Mouse (Mus musculus) forebrain, embryonic 11.5 days (tissue): ENCODE data around the gene Reep1. TPM values are rescaled to one million over a fixed set of nuclear protein-coding genes. Genes with fewer than 3 reads are reported as not detected.
A peak's percentile ranks its signal among the peaks of the same experiment; 100 is the strongest.

ENCODE experiments used
- ATAC-seq: fragments of 200-750 bp; cut with Nextera tagmentation; replicated peaks from 2 replicates; pipeline ENCODE4 v1.8.0; 2017; ENCODE audit warnings: moderate TSS enrichment; ENCODE audit not compliant: low FRiP score
- DNase-seq: peaks from one replicate; pipeline ENCODE4 v3.0.0-alpha.2; 2017; ENCODE audit warnings: low spot score
- H3K27ac ChIP-seq: fragments of 300-500 bp; sonication (generic); 2 replicates; pipeline ENCODE4 v1.5.1; 2014; ENCODE audit warnings: low read depth, low read length
- H3K27me3 ChIP-seq: fragments of 300-500 bp; sonication (generic); 2 replicates; pipeline ENCODE4 v1.6.1; 2014; ENCODE audit warnings: mild to moderate bottlenecking, low read length, mixed read lengths; ENCODE audit not compliant: control insufficient read depth, insufficient read depth
- H3K36me3 ChIP-seq: fragments of 300-500 bp; sonication (generic); 2 replicates; pipeline ENCODE4 v1.6.1; 2014; ENCODE audit warnings: mild to moderate bottlenecking, low read length, moderate library complexity, mixed read lengths; ENCODE audit not compliant: control insufficient read depth, insufficient read depth
- H3K4me1 ChIP-seq: fragments of 300-500 bp; sonication (generic); replicated peaks from 2 replicates; pipeline ENCODE4 v1.6.1; 2014; ENCODE audit warnings: low read length, mixed read lengths; ENCODE audit not compliant: control insufficient read depth, insufficient read depth
- H3K4me2 ChIP-seq: fragments of 300-500 bp; sonication (generic); 2 replicates; pipeline ENCODE4 v1.6.1; 2014; ENCODE audit warnings: low read depth, mild to moderate bottlenecking, low read length, moderate library complexity, mixed read lengths; ENCODE audit not compliant: severe bottlenecking
- H3K4me3 ChIP-seq: fragments of 300-500 bp; sonication (generic); 2 replicates; pipeline ENCODE4 v1.5.1; 2014; ENCODE audit warnings: low read depth, low read length
- H3K9ac ChIP-seq: fragments of 300-500 bp; sonication (generic); 2 replicates; pipeline ENCODE4 v1.6.1; 2014; ENCODE audit warnings: low read length
- H3K9me3 ChIP-seq: fragments of 300-500 bp; sonication (generic); 2 replicates; pipeline ENCODE4 v1.6.1; 2016; ENCODE audit warnings: low read length, mixed read lengths; ENCODE audit not compliant: control insufficient read depth
- WGBS: fragments of 180-500 bp; shearing (Covaris S2); extraction: QIAGEN DNeasy Blood & Tissue Kit; methylation state at CpG from one replicate; pipeline ENCODE4 v1.1.7; 2014; 5-methylcytosine and 5-hydroxymethylcytosine counted together
- polyA plus RNA-seq: library from polyadenylated mRNA; unstranded; fragments of >200 nt; fragmentation: Nextera tagmentation; extraction: Ambion mirVana; gene quantifications from 2 replicates; pipeline ENCODE4 v1.2.1, GENCODE M21; 2014

Reep1 gene
- polyA plus RNA-seq, 1 experiment from 2014 or later: 44.7 TPM

DNA sequence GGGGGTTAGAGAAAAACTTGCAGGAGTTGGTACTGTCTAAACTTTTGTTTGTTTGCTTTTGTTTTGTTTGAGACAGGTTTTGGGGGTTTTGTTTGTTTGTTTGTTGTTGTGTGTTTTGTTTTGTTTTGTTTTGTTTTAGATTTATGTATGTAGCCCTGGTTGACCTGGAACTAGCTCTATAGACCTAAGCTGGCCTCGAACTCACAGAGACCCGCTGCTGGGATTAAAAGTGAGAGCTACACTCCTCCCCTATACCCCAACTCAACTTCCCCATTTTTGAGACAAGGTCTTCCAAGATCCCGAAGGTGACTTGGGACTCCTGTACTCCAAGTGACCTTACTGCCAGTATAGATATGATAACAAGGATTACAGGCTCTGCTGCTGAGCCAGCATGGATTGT is 116.6 kb downstream of the Reep1 start:
- WGBS: 42% methylated on average over 3 of the region's 3 CpGs
- H3K9ac ChIP-seq: peak overlapping the region; percentile 58; the same call in 1 of the 2 replicates

DNA sequence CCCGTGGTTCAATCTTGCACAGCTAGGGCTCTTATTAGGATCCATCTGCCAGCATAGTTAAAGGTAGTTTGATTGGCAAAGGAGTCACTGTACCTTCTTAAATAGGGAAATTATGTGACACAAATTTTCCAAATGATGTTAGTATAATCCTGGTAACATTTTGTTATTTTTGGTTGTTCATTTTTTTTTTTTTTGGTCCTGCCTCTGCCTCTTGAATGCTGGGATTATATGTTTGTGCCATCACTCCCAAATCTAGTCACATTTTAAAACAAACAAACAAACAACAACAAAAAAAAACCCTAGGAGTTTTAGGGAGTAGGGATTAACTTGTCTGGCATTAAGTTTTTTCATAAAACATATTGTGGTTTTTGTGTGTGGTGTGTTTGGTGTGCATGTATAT is 119.5 kb downstream of the Reep1 start, which contains the start of gene Mrpl35:
Gene Mrpl35 (minus strand): TSS at position 101 of the 400 bp plus-strand sequence.
- Histone ChIP-seq H3K4me2 (no peak within 1 kb of the TSS), H3K27me3 (no peaks in the 10 kb centered on the region; the same call in 1 of the 2 replicates), H3K9me3 (no peaks in the 10 kb centered on the region), H3K4me3 (no peak within 1 kb of the TSS), H3K4me1 (no peaks in the 10 kb centered on the region), H3K9ac (no peak within 1 kb of the TSS), H3K36me3 (no peaks in the 10 kb centered on the region), H3K27ac (no peak within 1 kb of the TSS)
- no peak for DNase-seq
- WGBS: 41% methylated on average over 1 of the region's 1 CpGs
- ATAC-seq: no peak

More for the DNA sequence above, 116.6 kb downstream of the Reep1 start:
- H3K4me3 ChIP-seq: peak overlapping the region; percentile 58
- peak overlapping the region; percentile 75 for H3K4me2 ChIP-seq
- no peaks in the 10 kb centered on the region for H3K4me1 ChIP-seq
- H3K36me3 ChIP-seq: no peaks in the 10 kb centered on the region
- H3K27me3 ChIP-seq: no peaks in the 10 kb centered on the region; the same call in 1 of the 2 replicates
- 0 out of 2 replicates have a peak, but pooled peaks have one; percentile 19 for ATAC-seq
- H3K9me3 ChIP-seq: no peaks in the 10 kb centered on the region
- no peak overlapping the region for H3K27ac ChIP-seq
- no peak for DNase-seq

GRCm38 (mm10) chr6:71829768-71830167 is 122.4 kb downstream of the Reep1 start:
- Histone ChIP-seq H3K36me3 (no peaks in the 10 kb centered on the region; the same call in 1 of the 2 replicates), H3K4me1 (no peaks in the 10 kb centered on the region; the same call in 1 of the 2 replicates), H3K4me3 (no peak overlapping the region), H3K9ac (no peak overlapping the region), H3K27ac (no peak overlapping the region), H3K27me3 (no peaks in the 10 kb centered on the region; the same call in 1 of the 2 replicates), H3K9me3 (no peaks in the 10 kb centered on the region), H3K4me2 (no peak overlapping the region)
- DNase-seq (no peak), ATAC-seq (no peak)
- 88% methylated on average over 9 of the region's 9 CpGs for WGBS

DNA sequence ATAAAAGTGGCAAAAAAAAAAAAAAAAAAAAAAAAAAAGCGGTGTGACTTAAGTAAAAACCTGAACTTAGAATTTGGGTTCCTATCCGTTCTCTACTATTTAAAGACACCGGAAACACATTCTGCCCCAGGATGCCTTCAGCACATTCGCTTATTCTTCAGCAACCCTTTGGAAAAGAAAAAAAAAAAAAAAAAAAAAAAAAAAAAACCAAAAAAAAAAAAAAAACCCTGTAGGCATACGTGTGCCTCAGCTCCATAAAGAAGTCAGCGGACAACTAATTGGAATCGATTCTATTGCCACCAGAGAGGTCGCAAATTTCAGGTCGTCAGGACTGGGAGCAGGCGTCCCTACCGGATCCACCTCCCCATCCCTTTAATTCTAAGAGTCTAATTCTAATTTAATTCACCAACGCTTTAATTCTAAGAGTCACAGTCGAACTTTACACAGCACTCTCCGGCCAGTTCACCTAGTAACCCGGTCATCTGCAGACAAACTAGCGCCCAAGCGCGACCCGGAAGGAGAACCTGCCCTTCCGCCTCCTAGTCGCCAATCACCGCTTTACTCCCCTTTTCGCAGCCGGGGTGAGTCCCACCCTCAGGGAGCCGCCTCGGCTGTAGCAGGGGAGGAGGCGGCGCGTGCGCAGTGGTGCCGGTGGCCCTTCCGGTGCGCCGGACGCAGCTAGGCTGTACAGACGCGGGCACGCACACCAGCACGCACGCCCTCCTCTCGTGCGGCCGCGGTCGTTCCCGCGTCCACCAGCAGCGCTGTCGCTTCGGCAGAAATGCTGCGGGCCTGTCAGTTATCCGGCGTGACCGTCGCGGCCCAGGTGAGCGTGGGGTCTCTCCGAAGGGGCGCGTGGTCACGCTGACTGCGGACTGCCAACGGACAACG is 123.6 kb downstream of the Reep1 start, which contains the start of gene Immt:
Gene Immt (plus strand): TSS at position 642 of the 891 bp plus-strand sequence.
- Histone ChIP-seq H3K27ac (peak within 1 kb of the TSS; percentile 75), H3K27me3 (no peaks in the 10 kb centered on the region; the same call in 1 of the 2 replicates), H3K9me3 (no peaks in the 10 kb centered on the region), H3K4me2 (peak within 1 kb of the TSS; percentile 69), H3K36me3 (no peaks in the 10 kb centered on the region; the same call in 1 of the 2 replicates), H3K4me1 (no peaks in the 10 kb centered on the region; the same call in 1 of the 2 replicates), H3K9ac (peak within 1 kb of the TSS; percentile 88), H3K4me3 (peak within 1 kb of the TSS; percentile 89)
- WGBS: under 1% methylated on average over 64 of the region's 64 CpGs
- ATAC-seq: peak; percentile 99
- DNase-seq: peak; percentile 98

- 1% methylated on average over 21 of the region's 21 CpGs for WGBS
- H3K4me3 ChIP-seq: peak overlapping the region; percentile 89
- H3K27me3 ChIP-seq: no peaks in the 10 kb centered on the region
- DNase-seq (peak; percentile 96), ATAC-seq (peak; percentile 99)
- H3K27ac ChIP-seq: peak overlapping the region; percentile 75
- no peaks in the 10 kb centered on the region; the same call in 1 of the 2 replicates for H3K36me3 ChIP-seq
- H3K4me2 ChIP-seq: peak overlapping the region; percentile 69
- no peaks in the 10 kb centered on the region; the same call in 1 of the 2 replicates for H3K4me1 ChIP-seq
- peak overlapping the region; percentile 88 for H3K9ac ChIP-seq
- no peaks in the 10 kb centered on the region for H3K9me3 ChIP-seq
These were observed 124.2 kb downstream of the Reep1 start for GRCm38 (mm10) chr6:71831581-71831960.

DNA sequence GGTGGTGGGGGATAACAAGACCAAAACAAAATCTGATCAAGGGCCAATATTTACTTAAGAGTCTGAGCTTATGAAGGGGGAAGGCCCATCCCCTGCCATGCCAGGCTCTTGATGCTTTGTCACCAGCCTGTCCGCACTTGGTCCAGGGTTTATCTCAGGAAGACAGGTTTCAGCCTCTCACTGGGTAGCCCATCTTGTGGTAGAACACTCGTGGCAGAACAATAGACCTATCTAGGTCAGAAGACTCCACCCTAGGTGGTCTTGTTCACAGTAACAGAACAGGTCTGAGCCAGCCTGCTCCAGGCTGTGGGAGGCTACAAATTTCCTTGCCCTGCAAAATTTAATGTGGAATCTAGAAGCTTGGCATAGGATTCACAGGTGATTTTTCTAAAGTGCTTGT is 129.4 kb downstream of the Reep1 start:
- H3K36me3 ChIP-seq: no peaks in the 10 kb centered on the region; the same call in 1 of the 2 replicates
- no peaks in the 10 kb centered on the region; the same call in 1 of the 2 replicates for H3K4me1 ChIP-seq
- H3K9ac ChIP-seq: no peak overlapping the region
- H3K9me3 ChIP-seq: no peaks in the 10 kb centered on the region
- H3K27me3 ChIP-seq: no peaks in the 10 kb centered on the region
- WGBS: 84% methylated on average over 2 of the region's 2 CpGs
- H3K4me2 ChIP-seq: no peak overlapping the region
- DNase-seq (no peak), ATAC-seq (no peak)
- H3K4me3 ChIP-seq: no peak overlapping the region
- no peak overlapping the region for H3K27ac ChIP-seq

- no peak overlapping the region for H3K4me3 ChIP-seq
- no peak overlapping the region for H3K27ac ChIP-seq
- no peak overlapping the region for H3K9ac ChIP-seq
- H3K4me1 ChIP-seq: no peaks in the 10 kb centered on the region
- DNase-seq (no peak), ATAC-seq (no peak)
- no peaks in the 10 kb centered on the region for H3K36me3 ChIP-seq
- no peaks in the 10 kb centered on the region for H3K9me3 ChIP-seq
- H3K27me3 ChIP-seq: no peaks in the 10 kb centered on the region
- H3K4me2 ChIP-seq: no peak overlapping the region
These were observed 132.5 kb downstream of the Reep1 start for GRCm38 (mm10) chr6:71839815-71840214.

DNA sequence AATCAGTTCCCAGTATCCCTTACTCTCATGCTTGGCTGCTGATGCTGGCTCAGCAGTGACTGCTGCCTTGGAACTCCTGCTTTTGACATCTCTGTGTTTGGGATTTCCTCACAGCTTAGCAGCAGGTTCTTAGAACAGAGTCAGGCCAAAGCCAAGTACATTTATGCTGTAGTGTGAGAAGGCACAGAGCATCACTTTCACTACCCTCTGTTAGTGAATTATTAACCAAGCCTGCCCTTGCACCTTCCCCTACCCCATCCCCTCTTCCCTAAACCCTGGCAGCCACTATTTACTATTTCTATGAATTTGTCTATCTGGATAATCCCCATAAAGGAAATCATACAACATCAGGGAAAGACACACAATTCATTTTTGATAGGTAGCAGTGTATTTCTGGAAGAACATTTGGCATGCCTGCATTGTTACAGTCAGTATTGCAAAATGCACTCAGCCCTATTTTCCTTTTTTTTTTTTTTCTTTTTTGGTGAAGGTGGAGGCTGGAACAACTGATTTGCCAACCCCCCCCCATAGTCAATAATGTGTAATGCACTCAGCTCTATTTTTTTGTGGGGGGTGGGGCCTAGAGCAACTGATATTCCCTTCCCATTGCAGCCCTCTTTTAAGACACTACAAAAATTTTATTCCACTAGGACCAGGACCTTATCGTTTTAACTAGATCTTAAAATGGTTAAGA is 133.4 kb downstream of the Reep1 start:
- Histone ChIP-seq H3K27ac (no peak overlapping the region), H3K9ac (no peak overlapping the region), H3K36me3 (no peaks in the 10 kb centered on the region), H3K27me3 (no peaks in the 10 kb centered on the region), H3K9me3 (no peaks in the 10 kb centered on the region), H3K4me1 (no peaks in the 10 kb centered on the region), H3K4me2 (no peak overlapping the region), H3K4me3 (no peak overlapping the region)
- WGBS: 98% methylated on average over 1 of the region's 1 CpGs
- DNase-seq: no peak
- no peak for ATAC-seq
